Mouse (Mus musculus) stomach, postnatal 0 days (tissue): Measurements from ENCODE around the gene Actl6b. TPM values are rescaled to one million over a fixed set of nuclear protein-coding genes. Genes with fewer than 3 reads are reported as not detected.
A peak's percentile ranks its signal among the peaks of the same experiment; 100 is the strongest.

Source experiments
- ATAC-seq: fragments of 200-750 bp; cut with Nextera tagmentation; 2 replicates; pipeline ENCODE4 v1.8.0; 2017; ENCODE audit not compliant: low FRiP score, low TSS enrichment
- DNase-seq: peaks from one replicate; pipeline ENCODE4 v3.0.0-alpha.2; 2016; ENCODE audit warnings: low spot score
- H3K27ac ChIP-seq: fragments of 300-500 bp; sonication (generic); replicated peaks from 2 replicates; pipeline ENCODE4 v1.5.1; 2014; ENCODE audit warnings: mild to moderate bottlenecking, control low read depth
- H3K27me3 ChIP-seq: fragments of 300-500 bp; sonication (generic); 2 replicates; pipeline ENCODE4 v1.6.1; 2014; ENCODE audit warnings: low read length; ENCODE audit not compliant: control insufficient read depth, insufficient read depth
- H3K36me3 ChIP-seq: fragments of 300-500 bp; sonication (generic); 2 replicates; pipeline ENCODE4 v1.6.1; 2014; ENCODE audit warnings: low read length, mixed read lengths; ENCODE audit not compliant: control insufficient read depth, insufficient read depth
- H3K4me1 ChIP-seq: fragments of 300-500 bp; sonication (generic); replicated peaks from 2 replicates; pipeline ENCODE4 v1.6.1; 2014; ENCODE audit warnings: antibody characterized with exemption; ENCODE audit not compliant: control insufficient read depth, insufficient read depth
- H3K4me2 ChIP-seq: fragments of 300-500 bp; sonication (generic); replicated peaks from 2 replicates; pipeline ENCODE4 v1.6.1; 2014; ENCODE audit warnings: low read depth, mild to moderate bottlenecking, control low read depth, moderate library complexity
- H3K4me3 ChIP-seq: fragments of 300-500 bp; sonication (generic); 2 replicates; pipeline ENCODE4 v1.5.1; 2014; ENCODE audit warnings: low read depth, low read length, control low read depth
- H3K9ac ChIP-seq: fragments of 300-500 bp; sonication (generic); 2 replicates; pipeline ENCODE4 v1.6.1; 2014; ENCODE audit warnings: mild to moderate bottlenecking, low read length, control low read depth, mixed read lengths
- H3K9me3 ChIP-seq: fragments of 300-500 bp; sonication (generic); 2 replicates; pipeline ENCODE4 v1.6.1; 2016; ENCODE audit warnings: low read length; ENCODE audit not compliant: control insufficient read depth
- CTCF ChIP-seq: IDR thresholded peaks from 2 replicates; pipeline ENCODE4 v1.5.1; 2016; ENCODE audit warnings: antibody characterized with exemption, low read depth, mild to moderate bottlenecking, moderate library complexity
- EP300 ChIP-seq: optimal IDR thresholded peaks from 2 replicates; pipeline ENCODE3; 2016; ENCODE audit warnings: antibody characterized with exemption
- WGBS: fragments of 180-500 bp; shearing (Covaris S2); extraction: QIAGEN DNeasy Blood & Tissue Kit; methylation state at CpG from one replicate; pipeline ENCODE4 v1.1.7; 2014; 5-methylcytosine and 5-hydroxymethylcytosine counted together
- polyA plus RNA-seq: library from polyadenylated mRNA; unstranded; fragments of >200 nt; fragmentation: Nextera tagmentation; extraction: Ambion mirVana; gene quantifications from 2 replicates; pipeline ENCODE4 v1.2.1, GENCODE M21; 2015

Actl6b gene
- polyA plus RNA-seq, 1 experiment from 2014 or later, result 2.3 TPM

GRCm38 (mm10) chr5:137521861-137522260 lies 31.5 kb upstream of the Actl6b start:
- Histone ChIP-seq H3K9me3 (no peaks in the 10 kb centered on the region), H3K4me2 (no peak overlapping the region), H3K36me3 (peaks cover 57% of the 10 kb centered on the region), H3K4me1 (no peaks in the 10 kb centered on the region), H3K4me3 (no peak overlapping the region), H3K27me3 (no peaks in the 10 kb centered on the region), H3K27ac (no peak overlapping the region), H3K9ac (no peak overlapping the region)
- DNase-seq (peak; percentile 16), ATAC-seq (no peak)
- no peak for TF ChIP-seq EP300
- no peak for TF ChIP-seq CTCF
- 72% methylated on average over 9 of the region's 9 CpGs for WGBS

GRCm38 (mm10) chr5:137522711-137523110 lies 30.6 kb upstream of the Actl6b start:
- Histone ChIP-seq H3K27ac (no peak overlapping the region), H3K4me2 (no peak overlapping the region), H3K27me3 (no peaks in the 10 kb centered on the region), H3K4me3 (no peak overlapping the region), H3K36me3 (peaks cover 61% of the 10 kb centered on the region), H3K9me3 (no peaks in the 10 kb centered on the region), H3K4me1 (no peaks in the 10 kb centered on the region), H3K9ac (no peak overlapping the region)
- no peak for ATAC-seq
- no peak for DNase-seq
- TF ChIP-seq CTCF, result no peak
- TF ChIP-seq EP300, result no peak
- WGBS, result 74% methylated on average over 11 of the region's 11 CpGs

GRCm38 (mm10) chr5:137523396-137524250 lies 29.7 kb upstream of the Actl6b start:
- DNase-seq (no peak), ATAC-seq (no peak)
- WGBS, result 79% methylated on average over 25 of the region's 25 CpGs
- no peak overlapping the region for H3K9ac ChIP-seq
- H3K27ac ChIP-seq, result no peak overlapping the region
- no peaks in the 10 kb centered on the region for H3K9me3 ChIP-seq
- H3K4me2 ChIP-seq, result no peak overlapping the region
- TF ChIP-seq CTCF (peak; percentile 22; the same call in 1 of the 2 replicates), EP300 (no peak)
- no peak overlapping the region for H3K4me3 ChIP-seq
- peaks cover 69% of the 10 kb centered on the region for H3K36me3 ChIP-seq
- no peaks in the 10 kb centered on the region for H3K27me3 ChIP-seq
- H3K4me1 ChIP-seq, result no peaks in the 10 kb centered on the region

GRCm38 (mm10) chr5:137524251-137524515 lies 29.1 kb upstream of the Actl6b start:
- Histone ChIP-seq H3K9ac (no peak overlapping the region), H3K4me2 (no peak overlapping the region), H3K27ac (no peak overlapping the region), H3K4me3 (no peak overlapping the region), H3K4me1 (no peaks in the 10 kb centered on the region), H3K27me3 (no peaks in the 10 kb centered on the region), H3K36me3 (peaks cover 71% of the 10 kb centered on the region), H3K9me3 (no peaks in the 10 kb centered on the region)
- TF ChIP-seq EP300, result no peak
- no peak for TF ChIP-seq CTCF
- WGBS, result 93% methylated on average over 8 of the region's 8 CpGs
- DNase-seq (no peak), ATAC-seq (no peak)

GRCm38 (mm10) chr5:137524671-137525070 lies 28.6 kb upstream of the Actl6b start:
- TF ChIP-seq CTCF (no peak), EP300 (no peak)
- H3K4me3 ChIP-seq, result no peak overlapping the region
- H3K27ac ChIP-seq, result no peak overlapping the region

GRCm38 (mm10) chr5:137525511-137525910 lies 27.8 kb upstream of the Actl6b start:
- Histone ChIP-seq H3K27me3 (no peaks in the 10 kb centered on the region), H3K4me3 (no peak overlapping the region), H3K9me3 (no peaks in the 10 kb centered on the region), H3K9ac (no peak overlapping the region), H3K27ac (no peak overlapping the region), H3K4me2 (no peak overlapping the region), H3K4me1 (peaks cover 2% of the 10 kb centered on the region), H3K36me3 (peaks cover 72% of the 10 kb centered on the region)
- no peak for ATAC-seq
- no peak for TF ChIP-seq EP300
- TF ChIP-seq CTCF, result no peak
- WGBS, result 70% methylated on average over 16 of the region's 16 CpGs
- DNase-seq, result no peak

More at GRCm38 (mm10) chr5:137524671-137525070, 28.6 kb upstream of the Actl6b start:
- Histone ChIP-seq H3K4me2 (no peak overlapping the region), H3K9ac (no peak overlapping the region), H3K4me1 (no peaks in the 10 kb centered on the region), H3K36me3 (peaks cover 76% of the 10 kb centered on the region), H3K27me3 (no peaks in the 10 kb centered on the region), H3K9me3 (no peaks in the 10 kb centered on the region)
- ATAC-seq, result no peak
- WGBS, result 83% methylated on average over 9 of the region's 13 CpGs
- no peak for DNase-seq
